Mouse (Mus musculus): ENCODE data around the gene Rassf6.

The Rassf6 gene

DNA sequence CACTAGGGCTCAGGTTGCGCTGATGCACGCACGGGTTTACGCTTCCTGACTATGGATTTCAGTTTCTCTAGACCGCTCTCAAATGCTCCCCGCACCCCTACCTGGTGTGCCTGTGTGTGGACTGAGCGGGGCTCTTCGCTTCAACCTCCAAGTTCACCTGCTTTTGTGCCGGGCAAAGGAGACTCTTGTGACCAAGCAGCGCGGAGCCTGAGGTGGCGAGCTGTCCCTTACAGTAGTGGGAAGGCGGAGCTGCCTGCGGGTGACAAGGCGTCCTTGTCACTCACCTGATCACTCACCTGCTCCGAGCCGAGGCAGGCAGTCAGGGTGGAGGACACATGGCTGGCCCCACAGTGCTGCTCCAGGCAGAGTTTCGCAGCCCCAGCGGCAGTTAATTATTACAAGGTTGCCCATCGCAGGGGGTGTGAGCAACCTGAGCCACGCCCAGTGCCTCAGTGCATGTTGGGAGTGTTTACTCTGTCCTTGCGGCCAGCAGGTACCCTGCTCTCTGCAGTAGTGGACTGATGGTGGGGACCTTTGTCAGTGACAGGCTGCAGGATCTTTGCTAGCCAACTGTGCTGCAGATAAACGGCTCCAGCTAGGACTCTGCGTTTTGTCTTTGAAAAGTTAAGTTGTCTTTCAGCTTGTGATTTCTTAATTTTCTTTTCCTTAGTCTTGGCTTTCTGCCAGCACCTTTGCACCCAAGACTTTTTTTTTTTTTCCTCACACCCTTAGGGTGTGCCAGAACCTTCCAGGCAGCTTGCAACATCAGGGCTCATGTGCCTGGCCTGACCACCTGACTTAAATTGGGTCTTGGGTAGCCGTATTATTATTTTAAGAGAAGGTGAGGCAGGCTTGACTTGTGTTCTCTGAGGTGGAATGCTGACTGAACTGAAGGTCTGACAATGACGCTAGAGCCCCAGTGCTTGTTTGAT is at the start of gene Rassf6:
Gene Rassf6, minus strand, starts transcription at position 372 of the 932 bp plus-strand sequence.
- DNase-seq (ENCODE audit: extremely low read depth, insufficient read length, low spot score), result no peak

DNA sequence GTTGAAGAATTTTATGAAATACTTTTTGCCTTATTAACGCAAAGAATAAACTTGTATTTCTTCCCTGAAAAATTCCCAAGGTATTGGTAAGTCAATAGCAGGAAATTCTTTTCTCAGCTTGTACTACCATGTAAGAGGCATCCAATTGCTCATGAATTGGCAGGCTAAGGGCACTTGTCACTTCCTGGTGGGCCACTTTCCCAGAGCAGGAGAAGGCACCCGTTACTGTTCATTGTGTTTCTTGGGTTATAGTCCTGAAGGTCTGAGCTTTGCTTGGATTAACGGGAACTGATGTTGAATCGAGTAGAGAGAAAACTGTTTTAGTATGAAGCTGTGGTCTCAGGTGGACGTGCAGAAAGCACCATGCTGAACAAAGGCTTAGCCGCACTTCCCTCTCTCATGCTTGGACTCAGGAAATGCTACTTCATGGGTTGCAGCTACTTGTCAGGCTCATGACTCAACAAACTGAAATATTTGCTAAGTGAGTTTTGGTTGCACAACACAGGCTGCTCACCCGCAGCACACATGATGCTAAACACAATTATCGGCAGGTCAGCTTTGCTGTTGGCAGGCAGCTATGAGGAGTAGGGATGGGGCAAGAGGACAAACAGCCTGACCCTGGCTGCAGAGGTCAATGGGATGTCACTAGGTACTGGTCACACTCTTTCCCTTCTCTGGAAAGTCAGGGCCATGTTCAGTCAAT is 49.1 kb upstream of the Rassf6 start:
- peak; percentile 78 for DNase-seq (ENCODE audit: extremely low read depth, insufficient read length, low spot score)

DNA sequence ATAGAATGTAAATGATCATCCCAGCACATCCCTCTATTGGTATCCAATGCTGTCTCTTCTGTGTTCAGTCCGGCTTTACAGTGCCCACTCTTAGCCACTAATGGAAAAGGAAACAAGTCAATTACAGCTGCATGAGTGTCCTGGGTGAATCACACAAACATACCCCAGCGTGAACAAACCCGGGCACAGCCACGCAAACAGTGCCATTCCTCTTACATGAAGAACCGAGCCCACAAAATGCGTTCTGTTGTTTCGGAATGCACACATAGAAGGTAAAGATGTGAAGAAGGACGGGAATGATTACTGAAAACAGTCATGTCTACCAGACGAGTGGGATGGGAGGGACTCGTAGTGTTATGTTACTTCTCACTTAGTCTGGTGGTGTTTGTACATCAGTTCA is 47.5 kb upstream of the Rassf6 start:
- no peak for DNase-seq (ENCODE audit: extremely low read depth, insufficient read length, low spot score)

DNA sequence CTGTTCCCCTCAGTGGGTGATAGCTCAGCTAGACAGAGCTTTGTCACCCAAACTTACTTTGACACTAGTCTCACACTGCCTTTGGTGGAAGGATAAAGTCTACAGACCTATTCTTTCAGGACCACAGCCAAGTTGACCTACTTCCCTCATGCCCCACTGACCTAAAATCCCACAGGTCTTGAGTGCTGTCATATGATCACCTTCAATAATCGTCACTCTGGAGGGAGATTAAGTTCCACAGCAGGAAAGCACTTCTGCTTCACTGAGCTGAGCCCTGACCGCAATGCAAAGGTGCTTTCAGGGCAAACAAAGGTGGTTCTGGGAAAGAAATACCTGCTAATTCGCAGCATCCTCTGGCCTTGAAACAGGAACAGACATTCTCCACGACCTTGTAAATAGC is 44.5 kb upstream of the Rassf6 start:
- no peak for DNase-seq (ENCODE audit: extremely low read depth, insufficient read length, low spot score)

DNA sequence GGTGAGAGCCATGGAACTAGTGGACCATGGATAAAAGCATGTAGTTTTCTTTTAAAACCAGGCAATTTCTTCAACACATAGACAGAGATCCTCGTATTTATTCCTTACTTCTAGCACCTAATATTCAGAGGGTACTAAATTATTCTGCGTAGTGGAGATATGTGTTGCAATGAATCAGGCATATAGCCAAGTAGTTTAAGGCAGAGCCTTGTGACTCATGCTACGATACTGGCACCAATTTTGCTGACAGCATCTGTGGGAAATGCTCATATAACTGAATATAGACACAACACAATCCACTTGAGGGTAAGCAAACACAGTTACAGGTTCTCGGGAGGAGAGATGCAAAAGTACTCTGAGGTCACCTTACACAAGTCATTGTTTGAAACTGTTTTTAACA is 41.4 kb upstream of the Rassf6 start:
- DNase-seq (ENCODE audit: extremely low read depth, insufficient read length, low spot score), result peak; percentile 63

DNA sequence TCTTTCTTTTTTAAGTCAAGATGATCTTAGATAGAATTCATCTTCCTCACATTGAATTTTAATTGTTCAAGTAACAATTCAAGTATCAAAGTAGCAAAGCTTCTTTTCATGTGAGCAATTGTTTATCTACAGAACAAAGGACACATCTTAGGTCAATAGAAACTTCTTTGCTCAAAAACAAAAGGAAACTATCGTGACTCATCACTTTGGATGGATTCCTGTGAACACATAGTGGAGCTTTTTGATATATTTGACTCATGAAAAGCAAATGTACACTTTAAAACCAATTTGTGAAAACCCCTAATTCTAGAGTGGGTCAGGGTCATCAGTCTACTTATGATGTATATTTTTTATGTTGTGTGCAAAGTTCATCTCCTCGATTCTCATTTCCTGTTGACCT is 37.1 kb upstream of the Rassf6 start:
- no peak for DNase-seq (ENCODE audit: extremely low read depth, insufficient read length, low spot score)

DNA sequence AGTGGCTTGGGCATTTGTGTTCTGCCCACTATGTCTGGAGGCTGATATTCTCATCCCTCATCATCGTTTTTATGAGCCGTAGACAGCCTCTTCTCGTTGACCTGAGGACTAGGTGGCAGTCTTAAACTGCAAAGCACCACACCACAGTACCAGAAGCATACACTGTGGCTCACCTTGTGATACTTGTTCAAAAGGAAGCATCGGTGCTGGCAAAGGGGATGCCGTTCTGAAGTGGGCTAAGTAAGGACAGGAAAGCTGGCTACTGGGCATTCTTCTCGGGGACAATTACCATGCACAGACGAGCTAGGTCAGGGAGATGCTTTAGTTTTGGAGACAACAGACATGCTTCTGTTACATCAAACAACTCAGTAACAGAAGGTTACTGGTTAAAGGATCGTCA is 21.4 kb upstream of the Rassf6 start:
- peak; percentile 14 for DNase-seq (ENCODE audit: extremely low read depth, insufficient read length, low spot score)

DNA sequence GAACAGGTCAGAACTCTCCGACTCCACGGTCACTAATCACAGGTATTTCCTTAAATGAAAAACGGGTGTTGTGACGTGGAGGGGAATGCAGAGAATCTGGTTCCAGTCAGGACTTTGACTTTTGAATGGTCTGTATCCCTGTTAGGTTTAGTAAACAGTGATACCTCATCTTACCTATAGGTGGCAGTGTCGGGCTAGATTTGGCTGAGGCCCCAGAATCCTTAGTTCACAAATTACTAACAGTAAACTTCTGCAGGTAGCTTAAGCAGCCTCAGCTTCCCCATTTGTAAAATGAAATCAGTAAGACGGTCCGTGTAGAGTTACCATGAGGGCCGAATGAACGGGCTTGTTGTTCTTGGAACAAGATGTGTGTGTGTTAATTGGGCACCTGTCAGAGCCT is 21.0 kb upstream of the Rassf6 start:
- peak; percentile 41 for DNase-seq (ENCODE audit: extremely low read depth, insufficient read length, low spot score)

DNA sequence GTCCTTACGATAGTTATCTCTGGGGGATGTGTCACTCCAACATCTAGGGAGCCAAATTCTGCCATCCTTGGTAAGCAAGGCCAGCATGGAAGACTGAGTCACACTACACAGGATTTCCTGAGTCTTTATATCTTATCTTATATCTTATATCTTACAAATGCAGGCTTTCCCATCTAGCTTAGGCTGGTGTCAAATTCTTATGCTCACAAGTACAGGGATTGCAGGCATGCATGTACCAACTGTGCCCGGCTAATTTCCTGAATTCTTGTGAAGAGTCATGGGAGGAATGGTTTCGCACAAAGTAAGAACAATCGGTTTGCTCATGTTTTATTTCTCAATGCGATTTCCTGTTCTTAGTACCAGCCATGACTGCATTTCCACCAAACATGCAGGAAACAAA is 20.0 kb upstream of the Rassf6 start:
- no peak for DNase-seq (ENCODE audit: extremely low read depth, insufficient read length, low spot score)

DNA sequence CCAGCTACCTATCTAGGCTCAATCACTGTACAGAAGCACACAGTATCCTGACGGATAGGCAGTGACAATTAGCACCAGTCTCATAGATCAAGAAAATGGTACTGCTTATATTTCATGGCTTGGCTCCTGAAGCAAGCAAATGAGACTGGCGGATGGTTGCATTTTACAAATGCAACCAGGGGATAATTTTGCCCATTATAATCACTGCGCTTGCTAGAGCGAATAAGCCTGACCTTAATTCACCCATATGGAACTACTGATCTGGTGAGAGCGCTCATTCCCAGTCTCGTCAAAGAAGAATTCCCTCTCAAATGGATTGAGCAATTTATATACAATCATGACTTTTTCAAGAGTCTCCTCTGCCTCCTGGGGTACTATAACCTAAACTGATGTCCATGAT is 16.2 kb upstream of the Rassf6 start:
- DNase-seq (ENCODE audit: extremely low read depth, insufficient read length, low spot score), result no peak

DNA sequence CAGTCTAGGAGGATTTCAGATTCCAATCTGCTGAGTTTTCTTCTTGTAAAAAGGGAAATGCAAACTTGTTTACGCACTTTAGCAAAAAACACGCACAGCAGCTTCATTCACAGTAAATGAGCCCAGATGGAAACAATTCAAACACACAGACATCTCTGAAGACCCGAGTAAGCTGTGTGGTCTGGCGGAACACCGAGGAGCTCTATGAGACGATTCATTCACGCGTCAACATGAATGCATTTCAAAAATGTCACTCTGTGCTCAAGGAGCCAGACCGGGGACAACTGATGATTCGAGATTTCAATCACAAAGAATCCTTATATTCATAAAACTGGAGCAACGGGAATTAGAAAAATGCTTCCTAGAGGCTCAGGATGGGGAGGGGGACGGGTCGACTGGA is 15.4 kb upstream of the Rassf6 start:
- DNase-seq (ENCODE audit: extremely low read depth, insufficient read length, low spot score), result no peak

DNA sequence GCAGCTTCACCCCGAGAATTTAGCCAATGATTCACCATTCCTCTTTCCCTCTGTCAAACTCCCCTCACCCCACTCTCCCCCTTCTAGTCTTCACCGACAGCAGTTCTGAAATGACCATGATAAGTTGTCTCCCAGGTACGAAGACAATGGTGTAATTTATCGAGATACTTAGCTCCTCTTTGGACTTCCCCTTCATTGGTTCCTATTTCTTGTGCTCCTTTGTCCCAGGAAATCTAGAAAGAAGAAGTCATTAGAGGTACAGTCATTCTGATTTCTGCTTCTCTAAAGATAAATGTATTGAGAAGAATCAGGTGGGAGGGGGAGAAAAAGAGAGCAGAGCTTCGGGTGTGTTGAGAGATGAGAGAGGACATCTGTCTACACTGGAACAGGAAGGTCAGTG is 14.3 kb upstream of the Rassf6 start:
- DNase-seq (ENCODE audit: extremely low read depth, insufficient read length, low spot score), result no peak

DNA sequence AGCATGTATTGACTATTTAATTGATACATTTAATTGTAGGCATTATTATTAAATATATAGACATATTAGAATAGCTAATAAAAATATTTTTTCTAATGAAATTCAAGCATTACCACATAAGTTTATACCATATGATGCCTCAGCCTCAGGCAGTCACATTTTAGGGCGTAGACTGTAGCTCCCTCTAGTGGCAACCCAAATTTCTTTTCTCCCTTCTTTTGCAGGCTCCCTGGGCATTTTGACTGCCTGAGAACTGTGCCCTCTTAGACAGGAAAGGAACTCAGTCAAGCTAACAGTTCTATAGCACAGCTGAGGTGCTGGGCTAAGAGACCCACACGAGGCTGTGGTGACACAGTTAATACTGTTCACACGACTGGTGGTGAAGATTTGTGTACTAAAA is 12.3 kb upstream of the Rassf6 start:
- peak; percentile 22 for DNase-seq (ENCODE audit: extremely low read depth, insufficient read length, low spot score)

DNA sequence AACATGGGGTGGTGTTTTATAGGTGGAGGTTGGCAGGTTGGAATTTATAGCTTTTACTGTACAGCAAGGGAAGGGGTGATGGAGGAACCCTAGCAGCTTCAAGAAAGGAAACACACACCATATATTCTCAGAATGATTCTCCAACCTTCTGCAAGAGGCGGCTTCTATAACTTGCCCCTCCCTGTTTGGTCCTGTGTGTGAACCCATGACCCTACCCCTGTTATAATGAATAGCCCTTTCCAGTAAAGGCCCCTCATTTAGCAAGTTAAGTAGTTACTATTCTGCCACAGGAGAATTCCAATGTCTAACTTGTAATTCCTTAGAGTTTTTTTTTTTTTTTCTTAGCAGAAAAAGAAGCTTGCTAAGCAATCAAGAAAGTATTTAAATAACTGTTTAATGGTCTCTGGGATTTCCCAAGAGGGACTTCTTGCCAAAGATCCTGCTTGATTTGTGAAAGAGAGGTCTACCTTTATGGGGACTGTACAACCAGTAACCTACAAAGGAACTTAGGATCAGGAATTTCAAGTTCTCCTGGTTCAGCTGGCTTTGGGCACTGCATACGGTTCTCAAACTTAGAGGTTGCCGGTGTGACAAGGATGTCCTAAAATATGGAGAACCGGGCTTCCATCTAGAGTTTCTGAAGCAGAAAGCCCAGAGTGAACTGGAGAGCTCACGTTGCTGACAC is 10.2 kb upstream of the Rassf6 start:
- DNase-seq (ENCODE audit: extremely low read depth, insufficient read length, low spot score), result no peak

DNA sequence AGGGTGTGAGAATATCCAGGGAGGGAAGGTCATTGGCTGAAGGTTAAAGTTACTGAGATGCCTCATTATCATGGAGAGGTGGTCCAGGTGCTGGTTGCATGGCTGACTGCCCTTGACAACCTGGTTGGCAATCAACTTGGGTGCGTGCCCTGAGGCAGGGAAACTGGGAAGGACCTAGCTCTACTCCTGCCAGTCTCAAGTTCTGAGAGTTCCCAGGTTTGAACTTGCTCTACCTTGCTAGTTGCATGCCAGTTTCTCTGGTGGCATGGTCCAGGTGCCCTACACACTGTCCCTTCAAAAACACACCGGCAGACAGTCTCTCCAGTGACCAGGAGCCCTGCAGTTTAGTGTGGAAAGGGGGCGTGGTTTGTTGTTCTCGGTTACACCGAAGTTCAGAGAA is 7.0 kb upstream of the Rassf6 start:
- DNase-seq (ENCODE audit: extremely low read depth, insufficient read length, low spot score), result no peak

DNA sequence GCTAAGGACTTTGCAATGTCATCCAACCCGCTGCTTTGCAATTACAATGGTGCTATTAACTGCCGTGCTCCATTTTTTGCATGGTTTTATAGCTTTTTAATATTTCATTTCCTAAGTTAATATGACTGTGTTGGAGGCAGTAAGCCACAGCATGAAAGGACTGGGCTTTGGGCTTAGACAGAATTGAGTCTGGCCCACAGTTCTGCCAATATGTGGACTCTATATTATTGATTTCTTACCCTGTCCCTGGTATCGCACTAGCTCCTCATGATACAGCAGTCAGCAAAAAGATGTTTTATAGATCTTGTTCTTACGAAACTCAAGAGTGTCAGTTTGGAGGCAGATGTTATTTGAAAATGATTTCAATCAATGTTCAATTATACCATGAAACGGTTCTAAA is 5.9 kb upstream of the Rassf6 start:
- DNase-seq (ENCODE audit: extremely low read depth, insufficient read length, low spot score), result no peak

DNA sequence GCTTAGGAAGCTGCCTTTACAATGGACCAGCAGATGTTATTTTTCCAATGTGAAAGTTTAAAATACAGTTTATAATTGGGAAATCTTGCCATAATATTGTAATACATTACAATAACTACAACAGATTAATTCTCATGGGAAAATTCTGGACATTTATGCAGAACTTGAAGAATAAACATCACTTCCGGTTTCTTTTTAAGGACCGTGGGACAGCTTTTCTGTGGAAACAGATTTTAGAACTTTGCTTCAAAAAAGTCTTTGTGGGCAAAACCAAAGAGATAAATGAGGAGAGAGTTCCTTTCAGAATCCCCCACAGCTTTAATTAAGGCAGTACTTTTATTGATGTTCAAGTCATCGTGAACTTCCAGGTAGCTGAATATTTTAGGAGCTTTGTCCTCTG is 5.1 kb upstream of the Rassf6 start:
- DNase-seq (ENCODE audit: extremely low read depth, insufficient read length, low spot score), result no peak

DNA sequence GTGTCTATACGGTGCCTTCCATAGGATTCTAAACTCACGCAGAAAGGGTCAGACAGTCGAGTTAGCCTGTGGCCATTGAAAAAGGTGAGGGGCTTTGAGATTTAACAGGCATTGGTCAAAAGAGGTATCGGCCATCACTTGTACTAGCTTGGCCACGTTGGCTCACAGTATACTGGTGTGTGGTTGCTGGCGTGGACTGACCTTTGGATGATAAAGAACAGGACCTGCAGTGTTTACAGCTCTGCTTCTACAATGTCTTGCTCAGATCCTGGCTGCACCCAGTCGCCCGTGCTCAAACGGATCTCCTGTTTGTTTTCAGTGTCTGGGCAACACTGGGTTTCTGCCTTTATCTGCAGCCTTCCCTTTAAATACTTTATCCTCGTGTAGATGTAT is 757 bp upstream of the Rassf6 start:
- no peak for DNase-seq (ENCODE audit: extremely low read depth, insufficient read length, low spot score)

DNA sequence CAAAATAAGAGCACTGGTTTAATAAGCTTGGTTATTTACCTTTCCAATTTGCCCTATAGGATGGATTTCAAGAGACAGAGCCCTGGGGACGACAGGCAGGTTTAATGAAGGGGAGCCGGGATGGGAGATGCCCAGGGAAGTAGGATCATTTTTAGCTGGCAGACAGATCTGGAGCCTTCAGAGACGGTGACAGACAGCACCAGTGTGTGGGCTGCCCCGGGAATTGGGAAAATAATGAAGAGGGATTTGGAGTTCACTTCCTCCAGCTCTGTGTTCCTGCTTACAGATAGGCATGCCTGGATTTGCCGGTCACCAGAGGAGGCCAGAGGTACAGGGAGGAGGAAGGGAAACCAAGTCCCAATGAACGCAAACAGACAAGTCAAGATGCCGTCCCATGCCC is 5.6 kb downstream of the Rassf6 start:
- no peak for DNase-seq (ENCODE audit: extremely low read depth, insufficient read length, low spot score)

DNA sequence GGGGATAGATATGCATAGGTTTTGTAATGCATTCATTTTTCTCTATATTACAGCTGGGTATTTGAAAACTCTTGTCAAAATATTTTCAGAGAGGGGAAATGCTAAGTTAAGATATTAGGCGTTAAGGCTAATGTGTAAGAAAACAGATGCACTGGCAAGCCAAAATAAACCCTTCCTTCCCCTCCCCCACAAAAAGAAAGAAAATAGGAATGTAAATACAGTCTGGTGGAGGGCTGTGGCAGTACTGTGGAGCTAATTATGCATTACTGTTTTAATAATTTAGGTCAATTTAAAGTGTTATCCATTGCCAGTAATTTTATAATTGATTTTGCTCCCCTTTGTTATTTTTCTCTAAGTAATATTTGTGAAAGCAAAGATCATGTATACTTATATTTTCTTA is 11.9 kb downstream of the Rassf6 start:
- DNase-seq (ENCODE audit: extremely low read depth, insufficient read length, low spot score), result no peak

DNA sequence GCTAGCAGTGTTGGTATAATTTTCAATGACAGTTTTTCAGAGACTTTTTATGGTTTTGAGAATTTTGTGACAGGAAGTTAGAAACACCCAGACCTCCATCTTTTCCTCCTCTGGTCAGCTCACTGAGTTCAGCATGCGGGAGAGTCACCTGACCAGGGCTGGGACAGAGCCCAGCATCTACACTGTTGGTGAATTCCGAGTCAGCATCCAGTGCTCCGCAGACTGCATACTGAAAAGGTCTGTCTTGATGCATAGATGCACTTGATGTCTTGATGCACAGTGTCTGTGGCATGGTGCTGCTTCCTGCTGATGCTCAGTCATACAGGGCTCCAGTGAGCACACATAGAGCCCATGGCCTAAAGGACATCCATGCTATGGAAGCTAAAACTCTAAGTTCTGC is 12.4 kb downstream of the Rassf6 start:
- DNase-seq (ENCODE audit: extremely low read depth, insufficient read length, low spot score), result no peak

DNA sequence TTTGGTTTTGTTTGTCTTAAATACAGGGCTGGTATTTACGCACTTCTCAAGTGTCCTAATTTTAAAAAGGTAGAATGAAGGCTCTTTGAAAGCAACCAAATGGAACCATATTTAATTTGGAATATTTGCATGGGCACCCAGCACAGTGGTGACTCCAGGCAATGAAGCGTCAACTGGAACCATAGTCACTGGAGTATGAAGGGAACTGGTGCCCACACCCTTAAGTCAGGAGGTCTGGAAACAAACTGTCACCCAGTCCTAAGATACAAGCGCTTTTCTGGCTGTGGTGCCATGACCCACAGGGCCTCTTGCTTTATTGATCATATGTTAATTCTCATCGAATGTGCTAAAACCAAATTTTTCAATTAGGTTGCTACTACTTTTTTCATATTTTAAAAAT is 13.0 kb downstream of the Rassf6 start:
- no peak for DNase-seq (ENCODE audit: extremely low read depth, insufficient read length, low spot score)
